ENCODE assay signal across 8 mouse cellular contexts in the genomic region with DNA sequence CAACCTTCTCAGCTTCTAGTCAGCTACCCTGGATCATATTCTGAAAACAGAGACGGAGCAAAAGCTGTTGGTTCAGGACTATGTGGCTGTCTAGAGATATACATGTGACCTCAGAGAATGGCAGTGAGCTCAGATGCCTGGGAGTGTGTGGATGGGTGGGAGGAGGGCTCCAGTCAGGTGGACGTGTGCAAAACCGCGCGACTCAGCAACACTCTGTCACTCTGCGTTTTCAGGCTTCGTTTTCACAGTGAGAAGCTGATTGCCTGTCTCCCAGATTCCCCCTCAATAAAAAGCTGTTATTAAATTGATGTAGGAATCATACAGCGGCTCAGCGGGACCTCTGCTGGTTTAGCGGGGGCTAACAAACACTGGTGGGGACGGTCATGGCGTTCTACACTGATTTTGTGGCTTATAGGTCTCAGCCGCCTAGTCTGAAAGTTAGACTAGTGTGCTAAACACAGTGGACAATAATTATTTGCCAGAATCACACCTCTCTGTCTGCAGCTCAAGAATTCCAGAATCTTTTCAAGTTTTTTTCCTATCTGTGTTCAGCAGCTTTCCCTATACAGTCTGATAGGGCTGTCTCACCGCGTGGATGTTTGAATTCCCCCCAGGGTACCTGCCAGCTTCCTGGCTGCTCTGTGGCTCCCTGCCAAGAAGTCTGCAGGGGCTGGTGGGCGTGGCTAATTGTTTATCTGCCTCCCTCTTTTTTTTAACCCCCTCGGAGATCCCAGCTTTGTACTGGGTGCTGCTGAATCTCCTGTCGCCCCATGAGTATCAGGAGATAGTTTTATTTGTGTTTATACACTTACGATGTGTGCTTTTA. TPM values are rescaled to one million over a fixed set of nuclear protein-coding genes. Genes with fewer than 3 reads are reported as not detected.
DNase-seq lines count a peak whose midpoint lies in the region; ATAC-seq and TF ChIP-seq lines count a peak whose summit lies in the region.

No protein-coding gene starts in this region.

- peak overlapping the region; percentile 41 for H3K4me3 ChIP-seq in heart, embryonic 11.5 days (ENCODE audit: low read depth, low read length)
- H3K4me3 ChIP-seq in liver, embryonic 14.5 days (ENCODE audit: insufficient read depth in 1 of 2, low read depth in 2 of 2, low read length in 2 of 2), result no peak overlapping the region

- H3K27ac ChIP-seq in heart, embryonic 11.5 days (ENCODE audit: low read depth, low read length), result 0 out of 2 replicates have a peak overlapping the region, but pooled peaks have one; percentile 30
- H3K27ac ChIP-seq in liver, embryonic 14.5 days, result no peak overlapping the region

- peaks cover 5% of the 10 kb centered on the region; the same call in 1 of the 2 replicates for H3K4me1 ChIP-seq in heart, embryonic 11.5 days (ENCODE audit: control insufficient read depth, insufficient read depth, low read length)
- H3K4me1 ChIP-seq in liver, embryonic 14.5 days (replicated peaks; ENCODE audit: control insufficient read depth in 2 of 2, insufficient read depth in 2 of 2, low read length in 1 of 2), result no peaks in the 10 kb centered on the region; a peak in 1 of 4 replicates

- WGBS in heart, embryonic 11.5 days (ENCODE audit: insufficient replicate concordance), result 3% methylated on average over 19 of the region's 19 CpGs
- WGBS in liver, embryonic 14.5 days (ENCODE audit: insufficient replicate concordance), result 6% methylated on average over 19 of the region's 19 CpGs

- intact Hi-C loops in heart, postnatal 10 days (cut with DNase I), result no loop called here

- no peaks in the 10 kb centered on the region for H3K27me3 ChIP-seq in heart, embryonic 11.5 days (ENCODE audit: control insufficient read depth, insufficient read depth, low read length)
- H3K27me3 ChIP-seq in liver, embryonic 14.5 days (ENCODE audit: control insufficient read depth, insufficient read depth, low read length), result no peaks in the 10 kb centered on the region

- TF ChIP-seq CTCF in liver, embryonic 14.5 days (IDR thresholded peaks at IDR 0.05; ENCODE audit: low read depth), result no peak

- H3K36me3 ChIP-seq in heart, embryonic 11.5 days (ENCODE audit: control insufficient read depth, insufficient read depth, low read length), result no peaks in the 10 kb centered on the region
- no peaks in the 10 kb centered on the region for H3K36me3 ChIP-seq in liver, embryonic 14.5 days (replicated peaks; ENCODE audit: control insufficient read depth, insufficient read depth, low read depth)

- H3K9ac ChIP-seq in heart, embryonic 11.5 days (ENCODE audit: low read depth, low read length), result peak overlapping the region; percentile 53; the same call in 1 of the 2 replicates
- no peak overlapping the region for H3K9ac ChIP-seq in liver, embryonic 14.5 days (replicated peaks)

- H3K4me2 ChIP-seq in heart, embryonic 11.5 days, result peak overlapping the region; percentile 72
- H3K4me2 ChIP-seq in liver, embryonic 14.5 days (ENCODE audit: low read depth), result peak overlapping the region; percentile 32

- DNase-seq in heart, adult 8-10 months (ENCODE audit: low spot score), result no peak
- peak; percentile 42 to 61 for DNase-seq in cerebellum, postnatal 14 days
- DNase-seq in heart, postnatal 10 days, result peak; percentile 9 to 27
- DNase-seq in liver, embryonic 14.5 days (ENCODE audit: low read depth in 3 of 3, low spot score in 3 of 3), result no peak
- DNase-seq in retina, postnatal 1 day, result peak; percentile 81
- DNase-seq in T-cell, adult 2 months (ENCODE audit: low spot score), result no peak
- no peak for DNase-seq in layer of hippocampus, postnatal 14 days (ENCODE audit: low spot score in 2 of 2)

- ATAC-seq in heart, embryonic 11.5 days (replicated peaks; ENCODE audit: insufficient number of reproducible peaks, low FRiP score, low TSS enrichment), result peak; percentile 75
- ATAC-seq in liver, embryonic 14.5 days (ENCODE audit: insufficient read depth), result no peak

- no peaks in the 10 kb centered on the region for H3K9me3 ChIP-seq in heart, embryonic 11.5 days (replicated peaks; ENCODE audit: control insufficient read depth, low read length)
- H3K9me3 ChIP-seq in liver, embryonic 14.5 days (ENCODE audit: control insufficient read depth, low read length), result no peaks in the 10 kb centered on the region

- no peak for TF ChIP-seq EP300 in liver, embryonic 14.5 days (IDR thresholded peaks at IDR 0.05; ENCODE audit: low read depth)

RNA-seq across cellular contexts. Expression of gene Epb41l3, which starts 45.3 kb away (rescaled TPM):
- polyA plus RNA-seq in heart, embryonic 11.5 days (2014; fragmentation: Nextera tagmentation; extraction: Ambion mirVana), result 118 and 139 TPM in 2 replicates
- total RNA-seq in heart, adult 8-10 months (2022), result 10 to 100 TPM; 13.7 to 19.4 (median 14.6) TPM
- 10 to 100 TPM; 28.7 to 29.0 TPM for total RNA-seq in heart, postnatal 10 days (2021)
- 1.6 and 3.1 TPM in 2 replicates for polyA plus RNA-seq in liver, embryonic 14.5 days (2012; rRNA removed)
- 5.3 and 5.6 TPM in 2 replicates for polyA plus RNA-seq in liver, embryonic 14.5 days (2014; fragmentation: Nextera tagmentation; extraction: Ambion mirVana)
- total RNA-seq in layer of hippocampus, postnatal 14 days (2021), result 100 to 1,000 TPM; 136 to 169 TPM

Comparison
In these comparisons a context has a peak if more than half of its experiments do, and no peak if none do; other contexts are left out.
1. DNase-seq: peak in cerebellum, postnatal 14 days (2 of 2), heart, postnatal 10 days (2 of 2) and retina, postnatal 1 day (single experiment); none in heart, adult 8-10 months (single experiment), liver, embryonic 14.5 days (0 of 3), T-cell, adult 2 months (single experiment) and layer of hippocampus, postnatal 14 days (0 of 2).
2. RNA of gene Epb41l3, which starts 45.3 kb away (total RNA-seq): 136 to 169 TPM in layer of hippocampus, postnatal 14 days; 28.7 to 29.0 TPM in heart, postnatal 10 days and 13.7 to 19.4 TPM in heart, adult 8-10 months; every median in the first group is over 4 times any median in the second.